Mouse (Mus musculus): ENCODE measurements around the gene Clspn.

The Clspn gene

DNA sequence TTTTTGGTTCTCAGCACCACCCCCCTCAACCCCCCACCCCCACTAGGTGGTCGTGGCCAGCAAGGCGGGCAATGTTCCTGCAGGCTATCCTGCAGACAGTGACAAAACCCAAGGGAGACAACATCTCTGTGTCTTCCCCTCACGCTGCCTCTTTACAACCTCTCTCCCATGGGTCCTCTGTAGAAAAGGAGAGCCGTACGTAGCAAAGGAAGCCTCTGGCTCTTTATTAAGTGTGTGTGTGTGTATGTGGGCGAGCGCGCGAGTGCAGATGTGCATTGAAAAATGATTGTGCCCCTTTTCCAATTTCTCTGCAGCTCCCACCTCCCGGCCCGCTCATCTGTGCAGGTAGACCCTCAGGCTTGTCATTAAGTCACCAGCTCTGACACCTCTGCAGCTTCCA, 79.6 kb downstream of the Clspn start:
- DNase-seq (ENCODE audit: low spot score): no peak

DNA sequence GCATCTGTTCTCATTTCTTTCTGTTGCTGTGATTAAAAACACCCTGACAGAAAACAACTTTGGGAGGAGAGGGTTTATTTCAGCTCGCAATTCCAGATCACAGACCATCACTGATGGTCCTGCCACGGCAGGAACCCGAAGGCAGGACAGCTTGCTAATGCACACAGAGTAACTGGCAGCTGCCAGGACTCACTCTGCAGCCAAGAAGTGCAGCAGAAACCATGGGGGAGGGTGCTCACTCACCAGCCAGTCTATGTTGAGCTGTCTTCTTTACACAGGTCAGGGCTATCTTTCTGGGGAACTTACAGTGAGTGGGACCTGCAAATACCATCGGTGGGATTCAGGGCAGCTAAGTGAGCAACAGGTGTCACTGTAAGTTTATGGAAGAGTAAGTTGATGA, 80.7 kb downstream of the Clspn start:
- DNase-seq (ENCODE audit: low spot score): no peak

DNA sequence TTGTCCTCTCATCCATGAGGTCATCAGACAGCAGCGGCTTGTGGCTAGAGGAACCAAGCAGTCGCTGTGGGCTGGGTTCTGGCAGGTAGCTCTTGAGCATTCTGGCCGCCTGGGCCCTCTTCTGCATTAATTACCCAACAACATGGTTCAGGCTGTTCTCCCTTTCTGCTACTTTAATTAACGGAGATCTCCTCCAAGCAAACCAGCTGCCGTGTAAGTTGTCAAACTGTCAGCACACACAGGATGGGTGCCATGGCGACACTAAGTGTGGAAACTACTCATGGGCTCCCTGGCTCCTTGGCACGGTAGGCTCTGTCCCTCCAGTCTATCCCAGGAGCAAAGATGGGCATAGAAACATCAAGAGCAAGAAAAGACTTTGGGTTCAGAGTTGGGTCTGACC, 82.6 kb downstream of the Clspn start:
- no peak for DNase-seq (ENCODE audit: low spot score)

DNA sequence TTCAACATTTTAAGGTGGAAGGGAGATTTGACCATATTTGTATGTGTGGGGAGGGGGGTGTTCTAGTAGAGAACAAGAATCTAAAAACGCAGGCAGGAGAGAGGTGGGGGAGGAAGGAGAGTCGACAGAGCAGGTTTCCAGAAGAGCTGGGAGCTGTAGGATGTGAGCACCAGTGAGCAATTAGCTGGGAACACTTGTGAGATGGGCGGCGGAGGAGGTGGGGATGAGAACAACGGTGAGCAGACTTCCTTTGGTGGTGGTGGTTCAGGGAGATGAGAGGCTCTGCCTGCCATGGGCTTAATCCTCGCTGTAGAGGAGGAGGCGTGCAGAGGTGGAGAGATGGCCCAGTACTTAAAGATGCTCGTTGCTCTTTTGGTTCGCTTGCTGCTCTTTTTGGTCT, 85.2 kb downstream of the Clspn start:
- no peak for DNase-seq (ENCODE audit: low spot score)
